Mouse (Mus musculus) kidney, embryonic 14.5 days (tissue): ENCODE measurements around the gene Bcl6b. TPM values are rescaled to one million over a fixed set of nuclear protein-coding genes. Genes with fewer than 3 reads are reported as not detected.

Source experiments
- ATAC-seq: fragments of 200-750 bp; cut with Nextera tagmentation; 2 replicates; pipeline ENCODE4 v1.8.0; 2017; ENCODE audit warnings: moderate number of reproducible peaks, mild to moderate bottlenecking, moderate TSS enrichment, moderate library complexity; ENCODE audit not compliant: low FRiP score, low TSS enrichment
- H3K27ac ChIP-seq: fragments of 300-500 bp; sonication (generic); 2 replicates; pipeline ENCODE4 v1.5.1; 2014; ENCODE audit warnings: low read depth, mild to moderate bottlenecking, low read length, moderate library complexity, mixed read lengths
- H3K27me3 ChIP-seq: fragments of 300-500 bp; sonication (generic); 2 replicates; pipeline ENCODE4 v1.6.1; 2014; ENCODE audit warnings: mild to moderate bottlenecking, low read length; ENCODE audit not compliant: control insufficient read depth, insufficient read depth
- H3K36me3 ChIP-seq: fragments of 300-500 bp; sonication (generic); 2 replicates; pipeline ENCODE4 v1.6.1; 2014; ENCODE audit warnings: low read length, mixed read lengths; ENCODE audit not compliant: control insufficient read depth, insufficient read depth
- H3K4me1 ChIP-seq: fragments of 300-500 bp; sonication (generic); 2 replicates; pipeline ENCODE4 v1.6.1; 2014; ENCODE audit warnings: low read length, mixed read lengths; ENCODE audit not compliant: control insufficient read depth, insufficient read depth
- H3K4me2 ChIP-seq: fragments of 300-500 bp; sonication (generic); replicated peaks from 2 replicates; pipeline ENCODE4 v1.6.1; 2014; ENCODE audit warnings: low read depth, mild to moderate bottlenecking, low read length
- H3K4me3 ChIP-seq: fragments of 300-500 bp; sonication (generic); 2 replicates; pipeline ENCODE4 v1.5.1; 2014; ENCODE audit warnings: mild to moderate bottlenecking, low read length
- H3K9ac ChIP-seq: fragments of 300-500 bp; sonication (generic); 2 replicates; pipeline ENCODE4 v1.6.1; 2014; ENCODE audit warnings: low read depth, mild to moderate bottlenecking, low read length, moderate library complexity
- H3K9me3 ChIP-seq: fragments of 300-500 bp; sonication (generic); 2 replicates; pipeline ENCODE4 v1.6.1; 2016; ENCODE audit warnings: low read length; ENCODE audit not compliant: control insufficient read depth
- WGBS: fragments of 180-500 bp; shearing (Covaris S2); extraction: QIAGEN DNeasy Blood & Tissue Kit; methylation state at CpG from one replicate; pipeline ENCODE4 v1.1.7; 2014; 5-methylcytosine and 5-hydroxymethylcytosine counted together
- polyA plus RNA-seq: library from polyadenylated mRNA; unstranded; fragments of >200 nt; fragmentation: Nextera tagmentation; extraction: Ambion mirVana; gene quantifications from 2 replicates; pipeline ENCODE4 v1.2.1, GENCODE M21; 2014

Gene Bcl6b
- polyA plus RNA-seq, 1 experiment from 2014 or later, result 20.0 TPM

DNA sequence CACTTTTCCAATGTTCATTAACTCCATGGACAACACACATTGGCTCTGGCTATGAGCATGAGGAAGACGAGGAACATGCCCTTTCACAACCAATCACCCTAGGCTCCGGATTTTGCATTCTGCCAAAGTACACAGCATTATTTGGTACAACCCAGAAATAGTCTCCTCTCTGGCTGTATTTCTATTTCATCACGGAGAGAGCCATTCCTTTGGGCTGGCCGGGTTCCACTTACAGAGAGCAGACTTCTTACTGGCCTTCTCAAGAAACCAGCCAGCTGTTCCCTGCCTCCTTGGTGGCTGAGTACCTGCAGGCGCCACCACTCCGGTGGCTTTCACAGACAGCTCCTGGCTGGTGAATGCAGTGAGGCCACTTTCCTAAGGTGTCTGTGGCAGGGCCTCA is 17.2 kb downstream of the Bcl6b start, which contains the start of gene Slc16a11:
Slc16a11 (plus strand) TSS at position 330 of the 400 bp plus-strand sequence.
- no peaks in the 10 kb centered on the region for H3K9me3 ChIP-seq
- peak within 1 kb of the TSS; percentile 30 for H3K4me3 ChIP-seq
- H3K9ac ChIP-seq, result no peak within 1 kb of the TSS
- H3K4me1 ChIP-seq, result peaks cover 25% of the 10 kb centered on the region; the same call in 1 of the 2 replicates
- peaks cover 35% of the 10 kb centered on the region for H3K27me3 ChIP-seq
- no peak for ATAC-seq
- no peaks in the 10 kb centered on the region for H3K36me3 ChIP-seq
- WGBS, result 59% methylated on average over 6 of the region's 6 CpGs
- H3K4me2 ChIP-seq, result peak within 1 kb of the TSS; percentile 57; the same call in 1 of the 2 replicates
- H3K27ac ChIP-seq, result no peak within 1 kb of the TSS

DNA sequence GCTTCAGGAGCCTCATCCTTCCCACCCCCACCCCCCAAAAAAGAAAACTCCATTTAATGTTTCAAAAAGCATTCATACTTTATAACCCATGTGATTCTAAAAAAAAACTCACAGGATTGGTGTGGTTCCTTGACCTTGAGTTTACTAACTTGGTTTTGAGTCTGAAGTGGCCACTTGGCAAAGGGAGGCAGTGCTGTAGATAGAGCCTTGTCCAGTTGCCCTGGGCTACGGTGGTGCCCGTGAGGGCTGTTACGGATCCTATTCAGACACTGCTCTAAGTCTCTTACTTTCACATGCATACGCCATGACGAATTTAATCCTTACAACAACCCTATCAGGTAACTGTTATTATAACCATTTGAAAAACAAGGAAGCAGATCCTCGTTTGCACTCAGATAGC is 17.6 kb downstream of the Bcl6b start:
- no peak overlapping the region for H3K4me3 ChIP-seq
- H3K9ac ChIP-seq, result no peak overlapping the region
- H3K9me3 ChIP-seq, result no peaks in the 10 kb centered on the region
- H3K27ac ChIP-seq, result no peak overlapping the region
- H3K4me2 ChIP-seq, result no peak overlapping the region
- ATAC-seq, result no peak
- peaks cover 35% of the 10 kb centered on the region for H3K27me3 ChIP-seq
- 80% methylated on average over 6 of the region's 6 CpGs for WGBS
- peaks cover 25% of the 10 kb centered on the region; the same call in 1 of the 2 replicates for H3K4me1 ChIP-seq
- H3K36me3 ChIP-seq, result no peaks in the 10 kb centered on the region

DNA sequence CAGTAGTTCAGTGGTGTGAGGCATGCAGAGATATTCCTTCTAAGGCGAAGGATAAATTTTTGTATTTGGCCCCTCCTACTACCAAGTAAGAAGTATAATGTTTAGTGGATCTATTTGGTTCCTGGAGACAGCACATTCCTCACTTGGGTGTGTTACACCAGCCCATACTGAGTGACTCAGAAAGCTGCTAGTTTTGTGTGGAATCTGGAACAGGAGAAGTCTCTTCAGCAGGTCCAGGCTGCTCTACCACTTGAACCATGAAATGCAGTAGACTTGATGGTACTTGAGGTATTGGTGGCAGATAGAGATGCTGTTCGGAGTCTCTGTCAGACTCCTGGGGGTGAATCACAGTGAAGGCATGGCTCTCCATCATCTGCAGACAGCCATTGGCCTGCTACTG is 18.9 kb downstream of the Bcl6b start:
- no peaks in the 10 kb centered on the region for H3K36me3 ChIP-seq
- ATAC-seq, result no peak
- no peaks in the 10 kb centered on the region for H3K9me3 ChIP-seq
- no peak overlapping the region for H3K4me2 ChIP-seq
- no peak overlapping the region for H3K9ac ChIP-seq
- no peak overlapping the region for H3K27ac ChIP-seq
- peaks cover 25% of the 10 kb centered on the region; the same call in 1 of the 2 replicates for H3K4me1 ChIP-seq
- H3K27me3 ChIP-seq, result peaks cover 26% of the 10 kb centered on the region
- H3K4me3 ChIP-seq, result no peak overlapping the region
- WGBS, result 90% methylated on average over 2 of the region's 2 CpGs

DNA sequence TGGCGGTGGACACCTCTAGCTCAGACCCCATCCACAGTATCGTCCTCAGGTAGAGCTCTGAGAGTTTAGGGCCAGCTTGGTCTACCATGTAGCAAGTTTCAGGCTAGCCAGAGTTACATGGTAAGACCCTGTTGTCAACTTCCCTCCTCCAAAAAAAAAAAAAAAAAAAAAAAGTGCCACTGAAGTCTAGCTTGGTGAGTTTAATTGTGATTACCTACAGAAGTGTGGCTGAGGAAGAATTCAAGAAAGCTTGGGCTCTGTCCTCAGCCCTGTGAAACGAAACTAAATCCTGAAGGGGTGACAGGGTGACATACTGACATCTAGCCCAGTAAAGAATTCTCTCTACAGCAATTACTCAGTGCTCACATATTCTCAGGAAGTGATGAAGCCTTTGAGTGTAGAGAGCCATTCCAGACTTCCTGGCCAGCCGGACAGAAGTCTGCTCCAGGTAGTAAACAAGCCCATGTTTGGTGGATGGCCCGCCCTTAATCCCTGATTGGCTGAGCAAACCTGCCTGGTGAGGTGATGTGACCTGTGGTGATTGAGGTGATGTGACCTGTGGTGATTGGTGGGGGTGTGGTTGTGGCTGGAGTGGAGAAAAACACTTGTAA is 20.7 kb downstream of the Bcl6b start:
- Histone ChIP-seq H3K4me2 (no peak overlapping the region), H3K4me1 (peaks cover 7% of the 10 kb centered on the region; the same call in 1 of the 2 replicates), H3K36me3 (no peaks in the 10 kb centered on the region), H3K27me3 (peaks cover 8% of the 10 kb centered on the region), H3K27ac (no peak overlapping the region), H3K9me3 (no peaks in the 10 kb centered on the region), H3K4me3 (no peak overlapping the region), H3K9ac (no peak overlapping the region)
- 67% methylated on average over 5 of the region's 5 CpGs for WGBS
- no peak for ATAC-seq

DNA sequence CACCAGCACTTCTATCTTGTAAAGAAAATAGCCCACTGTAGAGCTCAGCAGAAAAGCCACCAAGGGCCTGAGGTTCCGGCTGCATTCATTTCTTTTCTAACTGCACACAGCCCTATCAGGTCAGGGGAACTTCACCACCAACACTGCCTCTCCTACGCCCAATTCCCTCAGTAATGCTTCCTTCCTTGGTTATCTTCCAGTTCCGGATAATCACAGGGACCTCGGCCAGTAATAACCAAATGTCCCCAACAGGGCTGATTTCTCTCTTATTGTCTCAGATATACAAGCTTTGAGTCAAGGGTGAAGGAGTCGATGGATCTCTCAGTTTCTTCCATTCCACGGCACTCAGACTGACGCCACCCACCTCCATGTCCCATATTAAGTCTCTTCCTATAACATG is 22.3 kb downstream of the Bcl6b start:
- H3K27me3 ChIP-seq, result no peaks in the 10 kb centered on the region
- WGBS, result 82% methylated on average over 7 of the region's 7 CpGs
- no peaks in the 10 kb centered on the region for H3K4me1 ChIP-seq
- no peaks in the 10 kb centered on the region for H3K9me3 ChIP-seq
- no peak overlapping the region for H3K4me2 ChIP-seq
- no peak overlapping the region for H3K9ac ChIP-seq
- no peak overlapping the region for H3K4me3 ChIP-seq
- H3K27ac ChIP-seq, result no peak overlapping the region
- no peak for ATAC-seq
- no peaks in the 10 kb centered on the region for H3K36me3 ChIP-seq

DNA sequence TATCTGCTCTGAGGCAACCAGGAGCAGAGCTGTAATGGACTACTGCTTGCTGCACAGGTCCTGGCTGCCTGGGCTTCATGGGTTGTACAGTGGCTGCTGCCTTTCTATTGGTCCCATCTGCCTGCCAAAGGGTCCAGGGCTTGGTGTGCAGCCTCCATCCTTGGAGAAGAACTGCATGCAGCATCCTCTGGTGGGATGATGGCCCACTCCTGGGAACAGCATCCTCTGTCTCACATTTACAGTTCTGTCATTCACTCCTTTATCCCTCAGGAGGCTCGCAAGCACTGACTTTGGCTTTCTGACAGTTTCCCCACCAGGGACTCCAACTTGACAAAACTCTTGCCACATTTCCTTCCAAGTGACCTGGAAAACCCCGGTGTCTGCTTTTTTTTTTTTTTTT is 22.8 kb downstream of the Bcl6b start:
- 81% methylated on average over 2 of the region's 2 CpGs for WGBS
- Histone ChIP-seq H3K9ac (no peak overlapping the region), H3K4me2 (no peak overlapping the region), H3K4me3 (no peak overlapping the region), H3K27me3 (no peaks in the 10 kb centered on the region), H3K27ac (no peak overlapping the region), H3K9me3 (no peaks in the 10 kb centered on the region), H3K4me1 (no peaks in the 10 kb centered on the region), H3K36me3 (no peaks in the 10 kb centered on the region)
- no peak for ATAC-seq

DNA sequence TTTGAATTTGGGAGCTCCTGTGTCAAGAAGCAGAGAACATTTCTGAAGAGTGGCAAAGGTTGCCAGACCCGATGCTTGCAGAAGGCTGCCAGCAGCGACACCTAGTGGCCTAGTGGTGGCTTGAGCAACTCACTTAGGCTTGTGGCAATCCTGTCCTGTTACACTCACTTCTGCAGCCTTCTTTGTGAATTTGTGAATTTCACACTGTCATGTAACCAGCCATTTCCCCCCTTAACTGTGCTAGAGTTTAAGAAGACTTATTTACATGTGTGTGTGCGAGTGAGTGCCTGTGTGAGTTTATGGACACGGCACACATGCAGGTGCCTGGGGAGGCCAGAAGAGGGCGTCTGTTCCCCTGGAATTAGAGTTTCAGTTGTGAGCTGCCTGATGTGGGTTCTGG is 27.9 kb downstream of the Bcl6b start:
- ATAC-seq, result peak; percentile 68; the same call in 1 of the 2 replicates
- Histone ChIP-seq H3K4me1 (peaks cover 9% of the 10 kb centered on the region), H3K4me2 (no peak overlapping the region), H3K4me3 (no peak overlapping the region), H3K9ac (no peak overlapping the region), H3K9me3 (no peaks in the 10 kb centered on the region), H3K27ac (no peak overlapping the region), H3K27me3 (no peaks in the 10 kb centered on the region), H3K36me3 (no peaks in the 10 kb centered on the region)
- 37% methylated on average over 5 of the region's 5 CpGs for WGBS

DNA sequence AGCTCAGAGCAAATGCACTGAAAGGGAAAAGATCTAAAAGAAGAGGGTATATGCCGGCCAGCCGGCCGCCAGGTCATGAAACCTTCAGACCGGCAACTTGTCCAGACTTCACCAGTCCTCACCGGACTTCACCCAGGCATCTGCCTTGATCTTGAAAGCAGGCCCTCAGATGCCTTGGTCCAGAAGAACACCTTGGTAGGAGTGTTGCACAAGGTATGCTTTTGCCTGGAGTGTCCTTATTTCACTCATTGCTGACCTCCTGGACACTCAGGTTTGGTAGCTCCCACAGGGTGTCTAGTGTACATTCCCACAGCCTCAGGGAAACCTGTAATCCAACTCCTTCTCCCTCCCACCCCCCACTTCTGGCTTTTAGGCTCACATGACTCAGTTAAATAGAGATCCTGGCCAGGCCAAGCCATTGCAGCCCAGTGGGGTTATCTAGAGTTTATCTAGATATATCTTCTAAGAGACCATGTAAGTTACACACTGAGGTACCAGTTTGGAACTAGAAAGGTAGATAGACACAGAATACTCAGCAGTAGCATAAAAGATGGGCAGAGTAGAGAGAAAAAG is 29.5 kb downstream of the Bcl6b start:
- ATAC-seq, result peak; percentile 47; the same call in 1 of the 2 replicates
- Histone ChIP-seq H3K27me3 (no peaks in the 10 kb centered on the region), H3K9me3 (no peaks in the 10 kb centered on the region), H3K27ac (peak overlapping the region; percentile 39; the same call in 1 of the 2 replicates), H3K9ac (no peak overlapping the region), H3K4me2 (0 out of 2 replicates have a peak overlapping the region, but pooled peaks have one; percentile 10), H3K4me1 (peaks cover 9% of the 10 kb centered on the region), H3K4me3 (no peak overlapping the region), H3K36me3 (no peaks in the 10 kb centered on the region)
- 58% methylated on average over 5 of the region's 5 CpGs for WGBS

DNA sequence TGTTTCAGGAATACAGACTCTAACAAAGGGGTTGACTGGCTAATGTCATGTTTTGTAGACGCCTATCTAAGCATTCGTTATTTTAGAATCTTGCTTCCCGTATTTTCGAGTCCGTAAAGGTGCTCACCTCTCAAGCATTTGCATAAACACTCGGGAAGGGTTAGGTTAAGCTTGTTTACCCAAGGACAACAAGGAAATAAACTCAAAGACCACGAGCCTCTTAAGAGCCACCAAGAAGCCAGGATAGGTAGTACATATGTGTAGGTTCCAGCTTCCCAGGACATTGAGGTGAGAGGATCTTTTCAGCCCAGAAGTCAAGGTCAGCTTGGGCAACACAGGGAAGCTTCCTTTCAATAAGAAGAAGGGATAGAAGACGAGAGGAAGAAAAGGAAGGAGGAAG is 30.5 kb downstream of the Bcl6b start:
- peak overlapping the region; percentile 39; the same call in 1 of the 2 replicates for H3K27ac ChIP-seq
- ATAC-seq, result no peak
- H3K4me3 ChIP-seq, result no peak overlapping the region
- no peaks in the 10 kb centered on the region for H3K36me3 ChIP-seq
- H3K4me2 ChIP-seq, result no peak overlapping the region
- H3K27me3 ChIP-seq, result no peaks in the 10 kb centered on the region
- H3K4me1 ChIP-seq, result peaks cover 9% of the 10 kb centered on the region
- no peak overlapping the region for H3K9ac ChIP-seq
- WGBS, result 76% methylated on average over 8 of the region's 8 CpGs
- H3K9me3 ChIP-seq, result no peaks in the 10 kb centered on the region
